Mouse (Mus musculus): ENCODE data around the gene Hmcn1.

Hmcn1 gene

GRCm38 (mm10) chr1:150632506-150632905, 360.7 kb downstream of the Hmcn1 start:
- no peak for DNase-seq (ENCODE audit: low spot score)

GRCm38 (mm10) chr1:150631856-150632171, 361.4 kb downstream of the Hmcn1 start:
- no peak for DNase-seq (ENCODE audit: low spot score)

GRCm38 (mm10) chr1:150631035-150631855, 362.0 kb downstream of the Hmcn1 start:
- no peak for DNase-seq (ENCODE audit: low spot score)

- no peak for DNase-seq (ENCODE audit: low spot score)
Observed at GRCm38 (mm10) chr1:150623226-150623625, 370.0 kb downstream of the Hmcn1 start.

GRCm38 (mm10) chr1:150610539-150610938, 382.7 kb downstream of the Hmcn1 start:
- no peak for DNase-seq (ENCODE audit: low spot score)

GRCm38 (mm10) chr1:150606173-150606572, 387.1 kb downstream of the Hmcn1 start:
- DNase-seq (ENCODE audit: low spot score), result no peak

GRCm38 (mm10) chr1:150593614-150594013, 399.6 kb downstream of the Hmcn1 start:
- DNase-seq (ENCODE audit: low spot score), result no peak

- peak; percentile 61 for DNase-seq (ENCODE audit: low spot score)
Observed at GRCm38 (mm10) chr1:150591253-150591652, 402.0 kb downstream of the Hmcn1 start.

GRCm38 (mm10) chr1:150587410-150587809, 405.8 kb downstream of the Hmcn1 start:
- DNase-seq (ENCODE audit: low spot score), result no peak

- DNase-seq (ENCODE audit: low spot score), result no peak
Observed at GRCm38 (mm10) chr1:150584477-150584876, 408.8 kb downstream of the Hmcn1 start.

GRCm38 (mm10) chr1:150583734-150584133, 409.5 kb downstream of the Hmcn1 start:
- no peak for DNase-seq (ENCODE audit: low spot score)

GRCm38 (mm10) chr1:150580561-150580960, 412.7 kb downstream of the Hmcn1 start:
- no peak for DNase-seq (ENCODE audit: low spot score)

- no peak for DNase-seq (ENCODE audit: low spot score)
Observed at GRCm38 (mm10) chr1:150573407-150573806, 419.8 kb downstream of the Hmcn1 start.

- no peak for DNase-seq (ENCODE audit: low spot score)
Observed at GRCm38 (mm10) chr1:150570562-150571156, 422.6 kb downstream of the Hmcn1 start.

- DNase-seq (ENCODE audit: low spot score), result no peak
Observed at GRCm38 (mm10) chr1:150569820-150570543, 423.3 kb downstream of the Hmcn1 start.

GRCm38 (mm10) chr1:150566287-150566686, 426.9 kb downstream of the Hmcn1 start:
- no peak for DNase-seq (ENCODE audit: low spot score)

GRCm38 (mm10) chr1:150556621-150557020, 436.6 kb downstream of the Hmcn1 start:
- DNase-seq (ENCODE audit: low spot score), result no peak

- no peak for DNase-seq (ENCODE audit: low spot score)
Observed at GRCm38 (mm10) chr1:150551390-150551789, 441.8 kb downstream of the Hmcn1 start.

GRCm38 (mm10) chr1:150546463-150546862, 446.8 kb downstream of the Hmcn1 start:
- no peak for DNase-seq (ENCODE audit: low spot score)

- peak; percentile 4 for DNase-seq (ENCODE audit: low spot score)
Observed at GRCm38 (mm10) chr1:150540267-150540666, 453.0 kb downstream of the Hmcn1 start.

- no peak for DNase-seq (ENCODE audit: low spot score)
Observed at GRCm38 (mm10) chr1:150537410-150538128, 455.7 kb downstream of the Hmcn1 start.

GRCm38 (mm10) chr1:150535770-150536534, 457.3 kb downstream of the Hmcn1 start:
- DNase-seq (ENCODE audit: low spot score), result no peak

Data from layer of hippocampus, adult 9-10 months (tissue).